Mouse (Mus musculus) small intestine, adult 2 months (tissue): Measurements from ENCODE around the gene 3110082J24Rik. TPM values are rescaled to one million over a fixed set of nuclear protein-coding genes. Genes with fewer than 3 reads are reported as not detected.

Experiments used
- H3K27ac ChIP-seq: fragments of 200-500 bp; 2 replicates; pipeline ENCODE4 v1.5.1; 2012; ENCODE audit warnings: low read depth, low read length, control low read depth, inconsistent platforms; ENCODE audit not compliant: insufficient read depth
- H3K27me3 ChIP-seq: fragments of 200-500 bp; 2 replicates; pipeline ENCODE4 v1.6.1; 2012; ENCODE audit warnings: mild to moderate bottlenecking, moderate library complexity, low read length, inconsistent platforms; ENCODE audit not compliant: control insufficient read depth, insufficient read depth
- H3K36me3 ChIP-seq: fragments of 200-500 bp; 2 replicates; pipeline ENCODE4 v1.6.1; 2012; ENCODE audit warnings: mild to moderate bottlenecking, low read length, control low read depth, inconsistent platforms; ENCODE audit not compliant: control insufficient read depth, insufficient read depth
- H3K4me1 ChIP-seq: fragments of 200-500 bp; 2 replicates; pipeline ENCODE4 v1.6.1; 2012; ENCODE audit warnings: low read length, inconsistent platforms, mixed read lengths; ENCODE audit not compliant: control insufficient read depth, insufficient read depth, insufficient read length
- H3K4me3 ChIP-seq: fragments of 200-500 bp; 2 replicates; pipeline ENCODE4 v1.5.1; 2012; ENCODE audit warnings: low read depth, mild to moderate bottlenecking, control low read depth, inconsistent platforms, low read length, moderate library complexity
- CTCF ChIP-seq: fragments of 200-500 bp; IDR thresholded peaks from 2 replicates; pipeline ENCODE4 v1.5.1; 2012; ENCODE audit warnings: low read depth, mild to moderate bottlenecking, control low read depth, inconsistent platforms, low read length, moderate library complexity, mixed read lengths; ENCODE audit not compliant: insufficient replicate concordance, insufficient read length; ENCODE audit errors: extremely low read depth
- POLR2A ChIP-seq: fragments of 200-500 bp; IDR thresholded peaks from 2 replicates; pipeline ENCODE4 v1.6.1; 2012; ENCODE audit warnings: low read depth, mild to moderate bottlenecking, control low read depth, inconsistent platforms, low read length, moderate library complexity
- WGBS: fragments of 180-500 bp; shearing (Covaris S2); methylation state at CpG from one replicate; pipeline ENCODE4 v1.1.7; 2018; 5-methylcytosine and 5-hydroxymethylcytosine counted together
- polyA plus RNA-seq: library from polyadenylated mRNA; depleted of rRNA; stranded (reverse); fragments of >200 nt; gene quantifications from 2 replicates; pipeline ENCODE4 v1.2.3, GENCODE M21; 2012; rRNA removed

The 3110082J24Rik gene
- polyA plus RNA-seq, result not detected in 2 replicates

- H3K4me3 ChIP-seq, result peak within 1 kb of the TSS; percentile 36
- H3K27ac ChIP-seq, result no peak within 1 kb of the TSS
- TF ChIP-seq CTCF (no peak), POLR2A (no peak)
- peaks cover 24% of the 10 kb centered on the region for H3K27me3 ChIP-seq
- WGBS, result 19% methylated on average over 29 of the region's 29 CpGs
- no peaks in the 10 kb centered on the region; the same call in 1 of the 2 replicates for H3K4me1 ChIP-seq
- H3K36me3 ChIP-seq, result no peaks in the 10 kb centered on the region
Measured at GRCm38 (mm10) chr5:30105668-30106300, at the start of gene 3110082J24Rik. 3110082J24Rik (minus strand) TSS chr5:30106086.

GRCm38 (mm10) chr5:30155395-30155792 is 49.5 kb upstream of the 3110082J24Rik start:
- under 1% methylated on average over 31 of the region's 31 CpGs for WGBS
- Histone ChIP-seq H3K4me3 (peak overlapping the region; percentile 84), H3K4me1 (no peaks in the 10 kb centered on the region), H3K27me3 (no peaks in the 10 kb centered on the region), H3K36me3 (no peaks in the 10 kb centered on the region), H3K27ac (peak overlapping the region; percentile 89)
- TF ChIP-seq POLR2A (no peak), CTCF (no peak)

- Histone ChIP-seq H3K4me1 (no peaks in the 10 kb centered on the region), H3K36me3 (no peaks in the 10 kb centered on the region; the same call in 1 of the 2 replicates), H3K27ac (peak within 1 kb of the TSS; percentile 89), H3K4me3 (peak within 1 kb of the TSS; percentile 84), H3K27me3 (no peaks in the 10 kb centered on the region)
- under 1% methylated on average over 53 of the region's 53 CpGs for WGBS
- TF ChIP-seq POLR2A (peak; percentile 94), CTCF (no peak)
Measured at GRCm38 (mm10) chr5:30154474-30155394, 48.8 kb upstream of the 3110082J24Rik start, which contains the start of the genes Hadha and Hadhb. Hadha (minus strand) TSS chr5:30155162. Hadhb (plus strand) TSS chr5:30155248.

DNA sequence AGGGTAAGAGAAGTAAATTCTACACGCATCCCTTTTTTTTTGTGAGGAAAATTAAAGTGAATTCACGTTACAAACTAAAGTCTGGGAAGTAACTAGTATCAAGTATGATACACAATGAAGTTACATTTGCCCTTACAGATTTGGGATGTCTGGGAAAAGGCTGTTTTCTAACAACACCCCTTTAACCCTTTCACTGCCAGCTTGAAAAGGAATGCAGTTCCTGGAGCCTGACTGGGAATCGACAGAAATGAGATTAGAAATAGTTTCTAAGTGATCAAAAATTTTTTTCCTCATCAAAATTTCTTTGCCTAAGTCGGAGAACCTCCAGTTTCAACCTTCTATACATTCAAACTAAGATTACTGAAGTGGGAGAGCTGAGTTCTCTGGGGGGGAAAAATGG is 48.1 kb upstream of the 3110082J24Rik start:
- Histone ChIP-seq H3K27ac (no peak overlapping the region), H3K36me3 (no peaks in the 10 kb centered on the region; the same call in 1 of the 2 replicates), H3K27me3 (no peaks in the 10 kb centered on the region), H3K4me3 (peak overlapping the region; percentile 84; the same call in 1 of the 2 replicates), H3K4me1 (no peaks in the 10 kb centered on the region)
- 11% methylated on average over 4 of the region's 4 CpGs for WGBS
- TF ChIP-seq CTCF (no peak), POLR2A (no peak)

GRCm38 (mm10) chr5:30153222-30153621 is 47.3 kb upstream of the 3110082J24Rik start:
- Histone ChIP-seq H3K4me1 (no peaks in the 10 kb centered on the region), H3K27ac (no peak overlapping the region), H3K36me3 (no peaks in the 10 kb centered on the region; the same call in 1 of the 2 replicates), H3K4me3 (no peak overlapping the region), H3K27me3 (no peaks in the 10 kb centered on the region)
- 42% methylated on average over 2 of the region's 2 CpGs for WGBS
- no peak for TF ChIP-seq POLR2A
- no peak for TF ChIP-seq CTCF

DNA sequence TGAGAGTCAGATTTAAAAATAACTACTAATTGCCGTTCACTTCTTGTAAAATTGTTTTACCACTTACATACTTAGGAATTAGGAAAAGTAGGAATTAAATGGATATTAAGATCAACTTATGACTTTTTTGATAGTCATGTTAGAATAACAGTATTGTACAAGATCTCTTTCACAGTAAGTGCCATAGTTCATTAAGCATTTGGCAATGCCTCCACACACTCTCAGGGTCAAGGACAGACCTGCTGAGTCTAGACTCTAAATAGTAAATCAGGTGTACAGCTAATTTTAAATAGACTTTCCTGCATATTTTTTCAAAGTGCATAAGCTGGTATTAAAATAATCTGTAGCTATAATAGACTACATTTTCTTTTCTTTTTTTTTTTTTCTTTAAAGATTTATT is 46.5 kb upstream of the 3110082J24Rik start:
- no peaks in the 10 kb centered on the region; the same call in 1 of the 2 replicates for H3K36me3 ChIP-seq
- no peaks in the 10 kb centered on the region for H3K4me1 ChIP-seq
- 13% methylated on average over 1 of the region's 1 CpGs for WGBS
- TF ChIP-seq CTCF, result no peak
- no peak for TF ChIP-seq POLR2A
- no peaks in the 10 kb centered on the region for H3K27me3 ChIP-seq
- no peak overlapping the region for H3K27ac ChIP-seq
- H3K4me3 ChIP-seq, result no peak overlapping the region

DNA sequence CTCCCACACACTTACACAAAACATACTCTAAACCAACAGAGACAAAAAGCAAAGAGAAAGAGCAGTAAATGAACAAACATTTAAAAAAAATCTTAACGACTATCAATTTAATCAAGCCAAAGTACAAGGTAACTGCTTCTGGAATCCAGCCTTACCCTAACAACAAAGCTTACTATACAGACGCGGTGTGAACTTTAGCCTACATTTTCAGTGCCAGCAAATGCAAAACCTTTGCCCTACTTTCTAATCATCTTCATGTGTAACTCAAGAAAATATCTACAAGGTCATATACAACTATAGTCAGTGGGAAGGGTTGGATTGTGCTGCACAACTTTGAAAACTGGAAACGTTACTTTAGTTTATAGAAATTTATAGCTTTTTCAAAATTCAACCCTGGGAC is 46.1 kb upstream of the 3110082J24Rik start:
- no peak overlapping the region for H3K27ac ChIP-seq
- peaks cover 2% of the 10 kb centered on the region for H3K36me3 ChIP-seq
- H3K27me3 ChIP-seq, result no peaks in the 10 kb centered on the region
- no peaks in the 10 kb centered on the region for H3K4me1 ChIP-seq
- WGBS, result 18% methylated on average over 4 of the region's 4 CpGs
- TF ChIP-seq POLR2A (no peak), CTCF (no peak)
- no peak overlapping the region for H3K4me3 ChIP-seq
